Mouse (Mus musculus) liver, adult 2 months (tissue): ENCODE measurements around the gene Pla2g12b.

Experiments used
- CTCF ChIP-seq: fragments of 200-500 bp; IDR thresholded peaks from 2 replicates; pipeline ENCODE4 v1.5.1; 2011; ENCODE audit warnings: low read depth, low read length, control low read depth
- POLR2A ChIP-seq: fragments of 200-500 bp; IDR thresholded peaks from 2 replicates; pipeline ENCODE4 v1.6.1; 2011; ENCODE audit warnings: low read length, control low read depth; ENCODE audit not compliant: insufficient read depth; ENCODE audit errors: extremely low read depth

DNA sequence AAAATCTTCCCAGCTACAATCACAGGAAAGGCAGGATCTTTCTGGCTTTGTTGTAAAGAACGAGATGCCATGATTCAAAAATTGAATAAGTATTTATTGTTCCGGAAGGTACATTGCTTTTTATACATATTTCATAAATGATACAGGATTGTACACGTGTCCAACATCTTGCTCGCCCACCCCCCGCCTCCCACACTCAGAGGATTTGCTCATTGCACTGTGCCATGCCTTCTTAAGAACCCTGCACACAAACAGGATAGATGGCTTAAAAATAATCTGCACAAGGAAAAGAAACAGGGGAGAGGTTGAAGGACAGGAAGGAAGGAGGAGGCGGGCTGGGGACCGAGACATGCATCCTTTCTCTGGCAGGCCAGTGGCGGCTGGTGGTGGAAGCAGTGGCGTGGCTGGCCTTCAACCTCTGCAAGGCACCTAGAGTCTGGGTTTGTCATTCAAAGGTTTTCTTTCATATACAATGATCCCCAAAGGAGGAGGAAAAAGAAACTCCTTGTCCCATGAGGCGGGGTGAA, 43.5 kb downstream of the Pla2g12b start:
- TF ChIP-seq CTCF (no peak), POLR2A (no peak)
